Mouse (Mus musculus) intestine, embryonic 14.5 days (tissue): ENCODE results near the gene Resf1. TPM values are rescaled to one million over a fixed set of nuclear protein-coding genes. Genes with fewer than 3 reads are reported as not detected.
"Not testable (repeated sequence)": the region's sequence is repeated elsewhere in the genome, so short reads cannot be mapped to it uniquely, and the experiment has no call there.

ENCODE experiments used
- ATAC-seq: fragments of 200-750 bp; cut with Nextera tagmentation; replicated peaks from 2 replicates; pipeline ENCODE4 v1.8.0; 2017; ENCODE audit warnings: low read depth, moderate number of reproducible peaks, moderate TSS enrichment, moderate library complexity; ENCODE audit not compliant: low FRiP score, low TSS enrichment
- DNase-seq: peaks from one replicate; pipeline ENCODE4 v3.0.0-alpha.2; 2018; ENCODE audit warnings: low spot score
- H3K27ac ChIP-seq: fragments of 300-500 bp; sonication (generic); 2 replicates; pipeline ENCODE4 v1.5.1; 2014; ENCODE audit warnings: low read depth, mild to moderate bottlenecking, control low read depth
- H3K27me3 ChIP-seq: fragments of 300-500 bp; sonication (generic); replicated peaks from 2 replicates; pipeline ENCODE4 v1.6.1; 2014; ENCODE audit warnings: low read length, control low read depth; ENCODE audit not compliant: control insufficient read depth, insufficient read depth
- H3K36me3 ChIP-seq: fragments of 300-500 bp; sonication (generic); 2 replicates; pipeline ENCODE4 v1.6.1; 2014; ENCODE audit warnings: low read length, control low read depth; ENCODE audit not compliant: control insufficient read depth, insufficient read depth
- H3K4me1 ChIP-seq: fragments of 300-500 bp; sonication (generic); replicated peaks from 2 replicates; pipeline ENCODE4 v1.6.1; 2014; ENCODE audit warnings: low read length, control low read depth, mixed read lengths; ENCODE audit not compliant: control insufficient read depth, insufficient read depth
- H3K4me2 ChIP-seq: fragments of 300-500 bp; sonication (generic); 2 replicates; pipeline ENCODE4 v1.6.1; 2014; ENCODE audit warnings: low read length
- H3K4me3 ChIP-seq: fragments of 300-500 bp; sonication (generic); 2 replicates; pipeline ENCODE4 v1.5.1; 2014; ENCODE audit warnings: low read depth, low read length, control low read depth, mixed read lengths
- H3K9ac ChIP-seq: fragments of 300-500 bp; sonication (generic); 2 replicates; pipeline ENCODE4 v1.6.1; 2014; ENCODE audit warnings: mild to moderate bottlenecking, low read length
- H3K9me3 ChIP-seq: fragments of 300-500 bp; sonication (generic); 2 replicates; pipeline ENCODE4 v1.6.1; 2016; ENCODE audit warnings: low read length, control low read depth; ENCODE audit not compliant: control insufficient read depth
- WGBS: fragments of 180-500 bp; shearing (Covaris S2); extraction: QIAGEN DNeasy Blood & Tissue Kit; methylation state at CpG from one replicate; pipeline ENCODE4 v1.1.7; 2014; 5-methylcytosine and 5-hydroxymethylcytosine counted together
- polyA plus RNA-seq: library from polyadenylated mRNA; unstranded; fragments of >200 nt; fragmentation: Nextera tagmentation; extraction: Ambion mirVana; gene quantifications from 2 replicates; pipeline ENCODE4 v1.2.1, GENCODE M21; 2014

Gene Resf1
- polyA plus RNA-seq, 1 experiment from 2014 or later, result 45.9 TPM

- 85% methylated on average over 4 of the region's 4 CpGs for WGBS
- peaks cover 82% of the 10 kb centered on the region for H3K36me3 ChIP-seq
These were observed 19.9 kb downstream of the Resf1 start for GRCm38 (mm10) chr6:149329071-149329470.

GRCm38 (mm10) chr6:149330332-149330731, 21.1 kb downstream of the Resf1 start:
- no peak overlapping the region for H3K9ac ChIP-seq
- DNase-seq (no peak), ATAC-seq (no peak)
- 0 out of 2 replicates have a peak, but pooled peaks cover 4% of the 10 kb centered on the region for H3K9me3 ChIP-seq
- no peak overlapping the region for H3K27ac ChIP-seq
- H3K27me3 ChIP-seq, result no peaks in the 10 kb centered on the region
- peaks cover 86% of the 10 kb centered on the region for H3K36me3 ChIP-seq
- no peak overlapping the region for H3K4me2 ChIP-seq
- no peak overlapping the region for H3K4me3 ChIP-seq
- H3K4me1 ChIP-seq, result no peaks in the 10 kb centered on the region
- 87% methylated on average over 1 of the region's 1 CpGs for WGBS

More at GRCm38 (mm10) chr6:149329071-149329470, 19.9 kb downstream of the Resf1 start:
- Histone ChIP-seq H3K4me1 (no peaks in the 10 kb centered on the region), H3K9ac (no peak overlapping the region), H3K27me3 (no peaks in the 10 kb centered on the region), H3K9me3 (0 out of 2 replicates have a peak, but pooled peaks cover 4% of the 10 kb centered on the region), H3K4me3 (no peak overlapping the region), H3K27ac (no peak overlapping the region), H3K4me2 (no peak overlapping the region)
- DNase-seq, result no peak
- no peak for ATAC-seq

- WGBS, result 93% methylated on average over 2 of the region's 2 CpGs
- ATAC-seq, result no peak
- no peak overlapping the region for H3K4me2 ChIP-seq
- H3K9me3 ChIP-seq, result no peaks in the 10 kb centered on the region
- no peaks in the 10 kb centered on the region for H3K4me1 ChIP-seq
- peaks cover 68% of the 10 kb centered on the region for H3K36me3 ChIP-seq
- no peak overlapping the region for H3K9ac ChIP-seq
- H3K27me3 ChIP-seq, result no peaks in the 10 kb centered on the region
- no peak overlapping the region for H3K27ac ChIP-seq
- no peak for DNase-seq
- no peak overlapping the region for H3K4me3 ChIP-seq
These were observed 23.8 kb downstream of the Resf1 start for GRCm38 (mm10) chr6:149333036-149333435.

DNA sequence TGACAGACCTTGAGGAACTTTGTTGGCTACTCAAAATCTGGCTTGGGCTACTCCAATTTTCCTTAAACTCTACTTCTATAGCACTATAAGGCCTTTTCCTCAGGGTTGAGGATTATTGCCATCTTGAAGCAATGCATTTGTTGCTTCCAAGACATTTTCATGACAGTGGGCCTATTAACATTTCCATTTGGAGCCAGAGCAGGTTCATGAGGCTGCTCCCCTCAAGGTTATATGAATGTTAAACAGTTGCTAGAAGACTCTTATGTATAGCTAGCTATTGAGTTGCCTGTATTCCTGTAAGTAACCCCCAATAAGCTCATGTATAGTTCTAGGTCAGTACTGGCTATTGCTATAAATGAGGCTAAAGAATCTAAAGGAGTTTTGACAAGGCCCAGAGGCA, 28.8 kb downstream of the Resf1 start:
- no peak overlapping the region for H3K9ac ChIP-seq
- H3K36me3 ChIP-seq, result peaks cover 31% of the 10 kb centered on the region
- no peak overlapping the region for H3K27ac ChIP-seq
- H3K4me1 ChIP-seq, result no peaks in the 10 kb centered on the region
- no peak for DNase-seq
- H3K4me2 ChIP-seq, result no peak overlapping the region
- H3K27me3 ChIP-seq, result no peaks in the 10 kb centered on the region
- no peak overlapping the region for H3K4me3 ChIP-seq
- no peak for ATAC-seq
- peaks cover 4% of the 10 kb centered on the region; the same call in 1 of the 2 replicates for H3K9me3 ChIP-seq

- ATAC-seq, result no peak
- WGBS, result 85% methylated on average over 1 of the region's 1 CpGs
- no peak overlapping the region for H3K4me3 ChIP-seq
These were observed 29.4 kb downstream of the Resf1 start for GRCm38 (mm10) chr6:149338622-149339021.

GRCm38 (mm10) chr6:149343802-149344201, 34.6 kb downstream of the Resf1 start:
- WGBS, result 73% methylated on average over 2 of the region's 2 CpGs

More at GRCm38 (mm10) chr6:149338622-149339021, 29.4 kb downstream of the Resf1 start:
- no peak overlapping the region for H3K9ac ChIP-seq
- no peak overlapping the region for H3K4me2 ChIP-seq
- no peaks in the 10 kb centered on the region for H3K27me3 ChIP-seq
- H3K27ac ChIP-seq, result no peak overlapping the region
- peaks cover 25% of the 10 kb centered on the region for H3K36me3 ChIP-seq
- H3K9me3 ChIP-seq, result peaks cover 4% of the 10 kb centered on the region; the same call in 1 of the 2 replicates
- no peaks in the 10 kb centered on the region for H3K4me1 ChIP-seq
- DNase-seq, result no peak

GRCm38 (mm10) chr6:149344372-149344771, 35.2 kb downstream of the Resf1 start:
- Histone ChIP-seq H3K4me3 (no peak overlapping the region), H3K4me2 (no peak overlapping the region), H3K36me3 (no peaks in the 10 kb centered on the region), H3K4me1 (no peaks in the 10 kb centered on the region), H3K27me3 (no peaks in the 10 kb centered on the region), H3K9me3 (peaks cover 4% of the 10 kb centered on the region; the same call in 1 of the 2 replicates), H3K9ac (no peak overlapping the region), H3K27ac (no peak overlapping the region)
- ATAC-seq, result no peak
- no peak for DNase-seq

More at GRCm38 (mm10) chr6:149343802-149344201, 34.6 kb downstream of the Resf1 start:
- Histone ChIP-seq H3K4me2 (no peak overlapping the region), H3K27ac (no peak overlapping the region), H3K36me3 (no peaks in the 10 kb centered on the region), H3K4me1 (no peaks in the 10 kb centered on the region), H3K27me3 (no peaks in the 10 kb centered on the region), H3K9me3 (peaks cover 4% of the 10 kb centered on the region; the same call in 1 of the 2 replicates), H3K9ac (no peak overlapping the region), H3K4me3 (no peak overlapping the region)
- no peak for ATAC-seq
- DNase-seq, result no peak

DNA sequence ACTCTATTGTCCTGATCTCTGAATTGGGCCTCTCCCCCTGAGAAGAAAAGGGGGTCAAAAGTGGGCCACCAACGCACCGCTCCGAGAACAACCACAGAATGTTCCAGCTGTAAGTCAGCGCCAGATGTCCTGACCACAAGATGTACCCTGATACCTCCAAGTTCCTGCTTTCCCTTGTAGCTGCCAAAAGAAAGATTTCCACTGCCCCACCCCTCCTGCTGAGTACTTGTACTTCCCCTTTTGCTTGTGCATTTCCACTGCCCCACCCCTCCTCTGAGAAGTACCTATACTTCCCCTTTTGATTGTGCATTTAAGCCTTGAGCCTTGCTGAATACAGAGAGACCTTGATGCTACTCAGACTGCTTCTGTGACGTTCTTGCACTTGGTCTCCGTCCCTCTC, 39.0 kb downstream of the Resf1 start:
- 96% methylated on average over 6 of the region's 6 CpGs for WGBS
- H3K36me3 ChIP-seq, H3K9ac ChIP-seq, H3K4me2 ChIP-seq, DNase-seq, H3K27ac ChIP-seq, H3K27me3 ChIP-seq, H3K9me3 ChIP-seq, H3K4me3 ChIP-seq, ATAC-seq, H3K4me1 ChIP-seq: not testable (repeated sequence)

GRCm38 (mm10) chr6:149354826-149355495, 45.7 kb downstream of the Resf1 start:
- ATAC-seq (no peak), DNase-seq (no peak)
- H3K4me1 ChIP-seq, result no peaks in the 10 kb centered on the region
- no peaks in the 10 kb centered on the region for H3K27me3 ChIP-seq
- H3K27ac ChIP-seq, result no peak overlapping the region
- peaks cover 3% of the 10 kb centered on the region; the same call in 1 of the 2 replicates for H3K9me3 ChIP-seq
- 76% methylated on average over 4 of the region's 4 CpGs for WGBS
- H3K36me3 ChIP-seq, result no peaks in the 10 kb centered on the region
- H3K4me2 ChIP-seq, result no peak overlapping the region
- H3K9ac ChIP-seq, result no peak overlapping the region
- H3K4me3 ChIP-seq, result no peak overlapping the region
